Mouse (Mus musculus): ENCODE results near the gene Capn13.

The Capn13 gene

DNA sequence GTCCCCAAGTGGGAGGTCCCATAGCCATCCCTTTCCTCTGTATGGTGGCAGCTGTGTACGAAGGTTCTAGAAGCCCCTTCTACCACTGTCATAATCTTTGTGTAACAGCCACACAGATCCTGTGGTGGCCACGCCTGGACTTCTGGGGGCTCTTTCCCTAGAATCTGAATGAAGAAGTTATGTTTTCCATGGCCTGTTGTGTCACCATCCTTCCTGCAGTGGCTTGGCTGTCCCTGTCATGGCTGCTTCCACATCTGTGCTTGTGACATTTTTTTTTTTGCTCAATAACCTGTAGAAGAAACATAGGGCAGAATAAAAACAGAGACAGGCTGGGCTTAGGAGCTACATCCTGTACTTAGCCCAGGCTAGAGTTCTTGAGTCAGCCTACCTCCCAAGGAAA, at the start of gene Capn13:
Gene Capn13, minus strand, starts transcription at position 5 of the 400 bp plus-strand sequence.
- DNase-seq (ENCODE audit: low spot score), result no peak

DNA sequence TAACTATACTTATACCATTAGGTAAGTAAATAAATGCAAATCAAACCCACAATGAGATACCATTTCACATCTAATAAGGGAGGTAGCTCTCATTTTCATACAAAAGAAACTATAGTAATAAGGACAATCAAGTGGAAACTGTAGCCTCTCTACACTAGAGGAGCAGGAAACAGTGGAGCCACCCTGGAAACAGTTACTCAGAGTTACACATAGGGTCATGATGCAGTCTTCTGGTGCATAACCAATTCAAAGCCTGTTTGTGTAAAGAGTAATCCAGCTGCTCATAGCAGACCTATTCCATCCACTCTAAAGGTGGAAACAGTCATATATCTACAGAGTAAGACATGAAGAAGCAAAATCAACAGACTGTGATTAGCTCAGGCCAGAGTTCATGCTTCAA, 48.4 kb upstream of the Capn13 start:
- no peak for DNase-seq (ENCODE audit: low spot score)

DNA sequence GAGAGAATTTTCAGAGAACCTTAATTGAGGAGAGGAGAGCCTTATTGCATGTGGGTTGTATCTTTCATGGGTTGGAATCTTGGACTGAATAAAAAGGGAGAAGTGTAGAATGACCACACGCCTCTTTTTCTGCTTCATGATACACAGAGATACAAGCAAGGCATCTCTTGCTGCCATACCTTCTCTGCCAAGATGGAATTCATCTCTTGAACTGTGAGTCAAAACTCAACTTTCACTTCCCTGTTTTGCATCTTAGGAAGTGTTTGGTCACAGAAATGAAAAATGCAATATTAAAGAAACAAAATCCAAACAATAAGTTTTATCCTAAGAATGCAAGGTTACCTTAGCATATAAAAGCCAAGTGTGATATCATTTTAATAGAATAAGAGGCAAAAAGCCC, 40.1 kb upstream of the Capn13 start:
- DNase-seq (ENCODE audit: low spot score), result no peak

DNA sequence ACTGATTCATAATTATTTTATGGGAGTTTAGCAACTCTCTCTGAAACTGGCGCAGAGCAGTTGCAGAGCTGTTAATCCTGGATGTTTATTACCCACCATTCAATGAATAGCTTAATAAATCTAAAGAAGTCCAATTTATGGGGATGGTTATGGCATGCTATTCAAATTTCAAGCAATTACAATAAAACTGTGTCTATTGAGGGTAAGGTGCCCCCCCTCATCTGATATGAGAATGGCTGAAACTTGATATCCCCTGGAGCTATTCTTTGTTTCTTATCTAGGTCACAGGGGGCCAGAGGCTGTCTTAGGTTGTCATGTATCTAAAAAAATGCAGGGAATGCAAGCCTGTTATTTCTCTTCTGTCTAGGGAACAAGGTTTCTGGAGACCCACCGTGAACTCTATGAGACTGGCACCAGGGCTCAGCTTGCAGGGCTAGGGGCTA, 31.9 kb upstream of the Capn13 start:
- DNase-seq (ENCODE audit: low spot score), result no peak

DNA sequence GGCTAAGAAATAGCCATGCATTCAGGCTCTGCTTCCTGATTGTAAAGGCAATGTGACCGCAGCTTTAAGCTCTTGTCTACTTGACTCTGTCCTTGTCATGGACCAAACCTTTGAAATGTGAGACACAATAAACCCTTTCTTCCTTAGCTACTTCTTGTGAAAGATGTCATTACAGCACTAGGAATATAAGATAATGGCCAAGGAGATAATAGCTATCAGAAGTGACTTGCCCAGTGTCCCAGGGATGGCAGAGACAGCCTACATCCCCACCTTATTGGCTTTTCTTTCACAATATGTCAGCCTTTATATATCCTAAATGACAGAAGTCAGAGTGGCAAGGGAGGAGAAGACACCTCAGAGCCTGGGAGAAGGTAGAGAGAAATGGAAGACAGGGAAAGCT, 31.4 kb upstream of the Capn13 start:
- no peak for DNase-seq (ENCODE audit: low spot score)

DNA sequence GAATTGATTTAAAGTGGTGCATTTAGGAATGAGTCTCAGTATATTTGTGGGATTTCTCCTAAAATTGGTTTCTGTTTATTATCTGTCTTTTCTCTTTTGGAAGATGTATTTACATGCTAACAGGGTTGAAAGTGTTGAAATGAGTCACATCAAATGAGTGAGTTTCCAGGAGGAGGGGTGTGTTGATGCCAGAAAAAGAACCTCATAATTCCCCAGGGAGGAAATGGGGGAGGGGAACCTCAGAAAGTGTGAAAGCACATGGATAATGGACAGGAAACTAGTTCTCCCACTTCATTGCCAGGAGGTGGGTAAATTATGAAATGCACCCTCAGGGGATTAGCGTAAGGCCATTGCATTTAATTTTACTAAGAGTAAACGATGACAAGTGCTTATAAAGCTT, 16.7 kb upstream of the Capn13 start:
- DNase-seq (ENCODE audit: low spot score), result no peak

DNA sequence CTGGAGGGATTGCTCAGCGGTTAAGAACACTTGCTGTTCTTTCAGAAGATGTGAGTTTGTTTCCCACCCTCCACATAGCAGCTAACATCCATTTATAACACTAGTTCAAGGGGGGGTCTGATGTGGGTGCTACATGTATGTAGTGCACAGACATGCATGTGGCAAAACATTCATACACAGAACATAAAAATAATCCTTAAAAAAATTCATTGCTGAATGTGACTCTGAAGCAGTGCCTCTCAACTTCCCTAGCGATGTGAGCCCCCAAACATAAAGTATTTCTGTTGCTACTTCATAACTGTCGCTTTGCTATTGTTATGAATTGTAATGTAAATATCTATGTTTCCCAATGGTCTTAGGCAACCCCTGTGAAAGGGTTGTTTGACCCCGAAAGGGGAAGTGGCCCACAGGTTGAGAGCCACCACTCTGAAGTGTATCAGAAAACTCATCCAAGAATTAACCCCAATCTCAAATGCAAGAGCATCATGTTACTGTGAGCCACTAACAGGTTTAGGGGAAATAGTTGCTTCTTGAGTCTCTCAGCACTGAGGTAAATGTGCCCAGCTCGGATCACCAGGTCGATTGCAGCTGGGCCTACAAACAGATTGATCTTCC, 15.6 kb upstream of the Capn13 start:
- DNase-seq (ENCODE audit: low spot score), result no peak

DNA sequence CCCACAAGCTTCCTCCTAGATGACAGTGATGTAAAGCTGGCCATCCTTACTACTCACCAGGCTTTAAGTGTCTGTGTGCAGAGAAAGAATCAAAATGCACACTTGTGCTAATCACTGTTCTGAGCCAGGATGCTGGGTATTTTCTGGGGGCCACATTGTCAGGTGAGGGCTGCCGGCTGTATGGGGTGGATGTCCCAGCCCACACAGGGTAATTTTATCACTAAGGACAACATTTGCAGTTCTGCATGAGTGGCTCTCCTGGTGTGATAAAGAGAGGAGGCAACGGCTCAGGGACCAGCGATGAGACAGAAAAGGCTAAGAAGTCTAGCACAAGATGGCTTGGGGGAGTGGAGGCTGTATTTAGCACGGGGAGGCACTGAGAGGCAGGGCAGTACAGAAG, 11.2 kb upstream of the Capn13 start:
- no peak for DNase-seq (ENCODE audit: low spot score)

DNA sequence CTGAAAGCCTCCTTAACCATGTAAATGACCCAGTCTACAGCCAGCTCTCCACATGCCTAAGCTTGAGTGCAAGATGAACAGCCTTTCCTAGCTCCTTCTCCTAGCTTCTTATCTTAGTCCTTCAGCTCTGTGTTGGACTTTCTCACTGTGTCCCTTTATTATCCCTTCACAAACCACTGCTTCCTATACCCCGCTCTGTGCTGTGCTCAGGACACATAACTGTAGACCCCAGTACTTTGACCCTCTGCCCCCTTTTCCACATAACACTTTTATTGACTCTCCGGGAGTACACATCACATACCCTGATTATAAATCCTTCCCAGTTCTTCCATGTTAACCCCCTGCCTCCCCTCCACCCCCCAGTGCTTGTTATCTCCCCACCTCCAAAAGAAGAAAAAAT, 606 bp upstream of the Capn13 start:
- no peak for DNase-seq (ENCODE audit: low spot score)

DNA sequence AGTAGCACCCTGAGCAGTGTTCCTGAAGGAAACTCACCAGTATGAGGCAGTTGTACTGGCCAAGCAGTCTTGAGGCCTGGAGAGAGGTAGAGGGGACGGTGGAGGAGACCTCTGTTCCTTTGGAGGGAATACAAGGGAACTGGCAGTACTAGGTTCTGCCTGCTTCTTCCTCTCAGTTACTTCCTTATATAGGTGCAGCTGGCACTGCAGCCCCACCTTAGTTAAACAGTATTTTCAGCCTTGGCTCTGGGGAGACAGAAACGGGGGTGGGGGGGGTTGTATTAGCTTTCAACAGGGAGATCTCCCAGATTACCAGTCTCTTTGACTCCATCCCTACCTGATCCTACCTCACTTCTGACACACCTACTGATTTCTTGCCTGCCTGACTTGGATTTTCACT, 1.5 kb downstream of the Capn13 start:
- no peak for DNase-seq (ENCODE audit: low spot score)

DNA sequence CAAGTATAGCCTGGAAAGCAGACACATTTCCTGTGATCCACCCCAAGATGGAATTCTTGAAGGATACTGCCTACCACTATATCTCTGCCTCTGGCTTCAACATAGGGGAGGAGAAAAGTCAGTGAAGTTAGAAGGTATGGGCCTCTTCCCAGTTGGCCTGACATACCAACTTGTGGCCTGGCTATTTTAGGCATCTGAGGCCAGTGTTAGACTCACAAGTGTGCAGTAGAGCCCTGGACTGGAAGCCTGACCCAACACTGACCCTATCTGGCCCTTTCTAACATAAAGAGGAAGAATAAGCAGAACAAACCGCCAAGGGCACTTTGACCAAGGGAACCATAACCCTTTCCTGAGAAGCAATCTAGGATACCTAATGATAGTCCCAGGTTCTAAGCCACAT, 7.3 kb downstream of the Capn13 start:
- DNase-seq (ENCODE audit: low spot score), result no peak

DNA sequence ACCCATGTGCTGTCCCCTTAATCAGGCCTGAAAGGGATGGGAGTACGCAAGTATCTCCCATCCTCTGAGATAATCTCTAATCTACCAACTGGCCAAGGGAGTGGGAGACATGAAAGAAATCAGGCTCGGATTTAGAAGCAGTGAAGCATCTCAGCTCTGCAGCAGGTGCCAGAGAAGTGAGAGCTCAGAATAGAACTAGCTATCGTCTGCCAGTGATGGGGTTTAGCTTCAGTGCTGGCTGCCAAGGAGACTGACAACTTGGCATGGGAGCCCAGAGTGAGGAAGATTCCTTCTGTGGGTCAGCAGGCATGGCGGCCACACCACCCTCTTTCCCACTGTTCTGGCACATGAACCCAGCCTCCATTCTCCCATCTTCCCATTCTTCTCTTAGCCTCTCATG, 8.9 kb downstream of the Capn13 start:
- DNase-seq (ENCODE audit: low spot score), result no peak

DNA sequence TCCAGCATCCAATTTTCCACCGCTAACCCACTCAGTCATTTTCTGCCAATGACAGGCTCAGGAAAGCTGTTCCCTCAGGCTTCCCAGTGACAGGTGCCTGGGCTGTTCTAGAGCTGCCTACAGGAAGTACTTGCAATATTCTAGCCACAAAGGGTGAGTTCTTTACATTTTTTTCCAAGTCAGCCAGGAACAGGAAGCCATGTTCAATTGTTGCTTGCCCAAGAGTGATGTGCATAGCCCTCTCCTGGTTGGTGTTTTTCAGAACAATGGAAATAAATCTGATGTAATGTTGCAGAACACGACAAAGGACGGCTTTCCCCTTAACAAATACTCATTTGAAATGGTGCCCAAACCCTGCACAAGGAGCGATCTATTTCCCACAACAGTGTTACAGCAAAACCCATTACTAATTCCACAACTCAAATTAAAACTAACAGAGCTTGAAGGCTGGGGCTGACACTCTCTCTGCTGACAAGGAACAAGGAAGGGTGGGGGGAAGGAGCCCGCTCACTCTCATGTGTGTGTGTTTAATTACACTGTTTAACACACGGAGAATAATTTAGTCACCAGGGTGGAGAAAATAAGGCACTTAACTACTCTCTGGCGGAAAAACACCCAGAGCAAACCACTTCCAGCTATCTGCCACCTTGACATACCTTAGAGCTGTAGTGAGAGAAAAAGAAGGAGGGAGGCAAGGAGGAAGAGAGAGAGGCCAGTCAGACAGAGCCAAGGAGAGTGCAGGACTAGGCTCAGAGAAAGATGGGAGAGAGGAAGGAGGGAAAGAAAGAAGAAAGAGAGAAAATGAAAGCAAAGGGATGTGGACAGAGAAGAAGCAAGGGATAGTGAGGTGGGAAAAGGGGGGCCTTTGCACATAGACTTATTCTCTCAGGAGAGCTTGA, 10.2 kb downstream of the Capn13 start:
- no peak for DNase-seq (ENCODE audit: low spot score)

DNA sequence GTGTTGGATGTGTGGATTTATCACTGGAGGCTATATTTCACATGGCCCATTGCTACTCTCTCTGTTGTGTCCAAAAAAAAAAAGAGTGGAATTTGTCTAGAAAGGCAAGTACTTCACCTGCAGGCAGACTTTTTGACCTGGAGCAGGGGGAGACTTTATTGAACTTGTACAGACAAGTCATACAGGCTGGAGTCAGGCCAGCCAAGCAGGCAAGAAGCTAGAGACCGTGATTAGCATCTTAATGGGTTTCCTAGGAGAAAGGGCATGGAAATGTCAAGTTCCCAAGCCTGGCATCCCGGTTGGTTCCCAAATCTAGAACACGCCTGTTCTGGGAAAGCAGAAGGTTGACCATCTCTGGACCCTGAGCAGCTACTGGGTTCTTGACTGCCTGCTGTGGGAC, 11.3 kb downstream of the Capn13 start:
- no peak for DNase-seq (ENCODE audit: low spot score)

DNA sequence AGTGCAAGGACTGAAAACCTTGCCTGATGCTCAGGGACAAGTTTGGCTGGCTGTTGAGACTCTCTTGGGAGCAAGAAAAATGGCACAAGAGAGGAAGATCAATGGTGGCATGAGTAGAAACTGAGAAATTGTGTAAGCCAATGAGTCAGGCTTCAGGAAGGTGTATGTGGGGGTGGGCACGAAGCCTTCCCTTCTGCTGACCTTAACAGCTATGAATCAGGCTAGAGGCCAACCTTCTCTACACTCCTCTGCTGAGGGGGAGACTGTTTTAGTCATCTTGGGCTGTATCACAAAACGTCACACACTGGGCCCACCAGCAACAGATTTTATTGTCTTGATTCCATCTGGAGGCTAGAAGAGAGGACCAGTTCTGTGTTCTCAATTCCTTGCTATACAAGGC, 14.1 kb downstream of the Capn13 start:
- no peak for DNase-seq (ENCODE audit: low spot score)

DNA sequence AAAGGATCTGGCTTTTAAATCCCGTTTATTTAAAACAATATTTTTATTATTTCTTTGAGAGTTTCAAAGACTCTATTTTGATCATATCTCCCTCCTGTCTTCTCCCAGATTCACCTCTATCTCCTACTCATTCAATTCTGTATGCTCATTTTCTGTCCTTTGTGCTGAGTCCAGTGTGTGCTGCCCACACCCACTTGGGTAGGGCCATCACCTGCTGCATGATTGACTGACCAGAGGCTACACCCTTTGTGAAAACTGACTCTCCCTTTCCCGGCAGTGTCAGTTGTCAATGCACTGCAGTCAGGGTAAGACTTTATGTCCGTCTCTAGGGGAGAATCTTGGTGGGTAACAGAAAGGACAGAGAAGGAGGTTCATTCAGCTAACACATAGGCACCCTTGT, 14.7 kb downstream of the Capn13 start:
- DNase-seq (ENCODE audit: low spot score), result no peak

DNA sequence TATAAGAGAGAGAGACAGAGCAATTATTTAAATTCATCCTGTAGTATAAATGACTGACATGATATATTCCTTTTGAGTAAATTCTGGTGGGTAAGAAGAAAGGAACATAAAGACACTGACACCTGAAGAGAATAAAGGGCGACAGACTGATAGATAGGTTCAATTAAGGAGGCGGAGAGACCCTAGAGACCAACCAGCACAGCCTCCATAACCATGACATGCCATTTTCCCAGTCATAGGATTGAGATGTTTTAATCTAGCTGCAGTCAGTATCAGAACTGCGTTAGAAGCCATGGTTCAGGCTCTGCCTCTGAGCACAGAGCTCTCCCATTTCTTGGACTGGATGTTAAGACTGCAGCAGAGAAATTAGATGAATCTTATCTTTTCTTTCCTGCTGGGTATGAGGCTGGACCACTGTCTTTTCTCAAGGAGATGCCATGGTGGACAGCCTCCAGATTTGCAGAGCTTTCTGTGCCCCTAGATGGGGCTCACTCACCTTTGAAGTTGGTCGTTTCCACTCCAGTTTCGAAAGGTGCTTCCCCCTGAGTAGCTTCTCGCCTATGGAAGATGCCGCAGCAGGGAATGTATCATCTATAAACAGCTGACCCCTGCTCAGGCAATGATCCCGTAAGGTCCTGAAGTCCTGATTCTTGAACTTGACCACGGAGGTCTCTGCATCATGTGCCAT, 18.2 kb downstream of the Capn13 start:
- DNase-seq (ENCODE audit: low spot score), result no peak

DNA sequence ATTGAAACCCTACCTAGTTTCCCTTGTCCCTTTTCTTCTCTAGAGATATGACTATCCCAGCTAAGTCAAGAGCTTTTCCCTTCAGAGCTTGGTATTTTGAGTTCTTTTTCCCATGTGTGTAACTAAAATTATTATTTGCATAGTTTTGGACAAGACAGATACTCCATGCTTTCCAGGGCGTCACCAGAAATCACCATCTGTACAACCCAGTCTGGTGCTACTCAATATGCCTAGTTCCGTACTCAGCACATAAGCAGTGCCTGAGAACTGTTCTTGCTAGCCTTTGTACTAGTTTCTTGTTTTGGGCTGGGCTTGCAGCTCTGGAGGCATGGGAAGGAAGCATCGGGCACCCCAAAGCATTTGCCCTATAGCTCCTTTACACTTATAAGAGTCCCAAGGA, 19.0 kb downstream of the Capn13 start:
- no peak for DNase-seq (ENCODE audit: low spot score)

DNA sequence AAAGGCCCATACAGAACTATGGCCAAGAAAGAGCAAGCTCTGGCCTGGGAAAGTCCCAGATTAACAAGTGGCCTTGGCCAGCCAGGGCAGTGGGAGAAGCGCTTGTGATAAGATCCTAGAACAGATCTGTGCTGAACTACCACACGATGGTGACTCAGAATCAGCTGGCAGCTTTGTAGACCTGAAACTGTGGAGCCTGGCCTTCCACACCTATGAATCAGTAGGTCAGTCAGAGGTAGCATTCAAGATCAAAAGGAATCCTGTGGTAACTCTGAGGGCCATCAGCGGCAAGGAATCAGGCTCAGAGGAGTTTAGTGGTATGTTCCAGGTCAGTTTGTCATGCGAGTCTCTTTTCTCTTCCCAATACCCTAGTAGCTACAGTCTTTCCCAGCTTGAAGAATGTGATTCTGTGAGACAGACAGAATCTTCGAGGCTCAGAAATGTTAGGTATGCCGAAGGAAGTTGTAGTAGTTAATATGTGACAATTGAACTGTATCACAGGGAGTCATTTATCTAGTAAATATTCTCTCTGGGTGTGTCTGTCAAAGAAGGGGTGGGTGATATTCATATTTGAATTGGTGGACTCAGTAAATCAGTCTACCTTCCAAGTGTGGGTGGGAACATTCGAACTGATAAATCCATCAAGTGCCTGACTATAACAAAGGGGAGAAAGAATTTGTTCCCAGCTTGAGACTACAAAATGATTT, 22.7 kb downstream of the Capn13 start:
- DNase-seq (ENCODE audit: low spot score), result no peak

DNA sequence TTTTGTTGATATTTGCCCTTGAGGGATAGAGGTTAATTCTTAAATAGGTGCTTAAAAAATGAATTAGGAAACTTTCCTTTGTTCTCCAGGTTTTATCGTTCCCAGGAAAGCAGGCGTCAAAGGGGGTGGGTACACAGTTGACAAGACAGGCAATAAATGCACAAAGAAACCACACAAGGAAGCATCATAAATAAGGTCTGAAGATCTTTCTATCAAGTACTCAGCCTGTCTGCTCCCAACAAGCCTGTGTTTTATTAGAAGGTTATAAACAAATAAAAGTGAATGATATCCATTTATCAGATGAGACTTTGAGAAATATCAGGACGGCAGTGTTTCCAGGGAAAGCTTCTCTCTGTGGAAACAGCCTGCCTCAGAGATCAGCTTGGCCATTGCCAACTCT, 33.3 kb downstream of the Capn13 start:
- no peak for DNase-seq (ENCODE audit: low spot score)

DNA sequence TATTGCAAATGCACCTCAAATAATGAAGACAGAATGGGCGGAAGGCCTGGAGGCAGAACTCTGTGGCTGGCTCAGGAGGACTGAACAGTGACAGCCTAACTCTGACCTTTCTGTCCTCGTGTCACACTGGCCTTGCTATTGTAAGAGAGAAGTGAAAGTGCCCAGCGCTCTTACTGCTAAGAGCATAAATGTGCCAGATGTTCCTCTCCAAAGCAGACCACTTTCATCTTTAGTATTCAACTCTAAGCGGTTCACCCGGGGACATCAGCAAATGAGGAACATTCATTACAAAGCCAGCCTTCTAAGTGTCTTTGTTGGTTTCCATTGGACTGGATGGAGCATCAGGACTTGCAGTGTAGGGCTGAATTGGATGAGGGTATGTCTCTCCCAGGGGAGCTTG, 39.6 kb downstream of the Capn13 start:
- no peak for DNase-seq (ENCODE audit: low spot score)

DNA sequence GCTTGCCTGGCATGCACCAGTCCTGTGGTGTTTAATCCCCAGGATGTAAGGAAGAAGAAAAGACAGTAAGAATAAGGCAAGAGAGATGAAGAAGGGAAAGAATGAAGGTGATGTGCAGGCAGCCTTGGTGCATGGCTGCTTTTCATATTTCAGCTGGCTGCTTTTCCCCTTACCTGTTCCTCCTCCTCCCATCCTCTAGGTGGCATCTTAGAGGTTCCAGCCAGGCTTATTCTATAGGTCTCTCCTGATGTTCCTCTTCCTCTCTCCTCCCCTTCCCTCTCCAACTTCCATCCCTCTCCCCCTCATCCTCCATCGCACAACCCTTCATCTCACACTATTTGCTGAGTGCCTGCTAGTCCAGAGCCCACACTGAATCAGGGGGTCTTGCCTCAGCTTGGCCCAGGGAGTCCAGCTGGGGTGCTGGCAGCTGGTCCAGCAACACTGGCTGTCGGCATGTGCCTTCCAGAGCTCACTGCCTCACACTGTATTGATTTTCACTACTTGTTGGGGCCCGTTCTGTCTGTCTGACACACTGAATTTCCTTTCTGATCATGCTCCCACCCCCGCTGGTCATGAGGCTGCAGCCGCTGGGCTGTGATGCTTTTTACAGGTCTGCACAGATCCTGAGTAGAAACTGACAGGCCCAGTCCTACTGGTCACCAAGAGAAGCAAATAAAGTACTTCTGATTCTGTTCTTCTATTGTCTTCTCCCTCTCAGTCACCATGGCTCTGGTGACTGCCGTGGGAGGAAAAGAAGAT, 56.9 kb downstream of the Capn13 start:
- no peak for DNase-seq (ENCODE audit: low spot score)
